Mouse (Mus musculus): ENCODE results near the gene Nebl.

DNA sequence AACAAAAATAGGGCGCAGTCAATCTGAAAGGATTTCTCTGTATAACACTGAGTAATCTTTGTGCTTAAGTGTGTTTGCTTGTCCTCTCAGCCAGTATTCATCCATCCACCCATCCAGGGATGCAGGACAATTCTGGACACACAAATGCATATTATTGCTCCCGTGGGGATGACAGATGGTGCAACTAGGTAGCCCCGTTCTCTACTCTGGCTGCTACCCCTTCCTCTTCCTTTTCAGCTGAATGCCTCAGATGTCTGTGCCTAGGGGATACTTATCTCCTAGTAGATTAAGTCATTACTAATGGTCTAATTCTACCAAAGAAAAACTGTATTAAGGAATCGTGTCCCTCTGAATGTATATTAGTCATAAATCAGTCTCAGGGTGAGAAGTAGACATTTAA, 296.0 kb downstream of the Nebl start:
- TF ChIP-seq POLR2A (IDR thresholded peaks at IDR 0.05; ENCODE audit: low read depth, low read length) (no peak), CTCF (IDR thresholded peaks at IDR 0.05; ENCODE audit: extremely low read depth, insufficient read depth, insufficient read length, insufficient replicate concordance) (no peak)

Measured in spleen, adult 2 months (tissue).